Mouse (Mus musculus): ENCODE data around the gene Bpgm.

The Bpgm gene

DNA sequence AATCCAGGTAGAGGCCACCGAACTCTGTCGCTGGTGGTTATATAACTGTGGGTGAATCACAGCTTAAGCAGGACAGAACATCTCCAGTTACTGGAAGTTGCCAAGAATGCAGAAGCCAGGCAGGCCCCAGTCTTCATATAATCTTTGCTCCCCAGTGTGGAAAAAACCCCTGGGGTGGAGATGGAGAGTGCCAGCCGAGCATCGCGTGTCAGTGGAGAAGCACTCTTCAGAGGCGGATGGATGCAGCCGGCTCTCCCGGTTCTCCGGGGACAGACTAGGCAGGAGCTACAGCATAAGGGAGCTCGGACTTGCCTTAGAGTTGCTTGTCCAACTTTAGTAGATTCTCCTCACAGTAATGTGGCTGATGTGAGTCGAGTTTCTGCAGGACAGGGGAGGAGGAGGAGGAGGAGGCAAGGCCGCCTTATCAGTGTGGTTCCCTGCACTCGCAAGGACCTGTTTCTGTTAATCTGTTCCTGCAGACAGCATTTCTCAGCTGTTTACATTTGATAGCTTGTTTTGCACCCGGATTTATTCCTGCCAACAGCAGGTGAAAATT, 10.1 kb downstream of the Bpgm start:
- DNase-seq: no peak

DNA sequence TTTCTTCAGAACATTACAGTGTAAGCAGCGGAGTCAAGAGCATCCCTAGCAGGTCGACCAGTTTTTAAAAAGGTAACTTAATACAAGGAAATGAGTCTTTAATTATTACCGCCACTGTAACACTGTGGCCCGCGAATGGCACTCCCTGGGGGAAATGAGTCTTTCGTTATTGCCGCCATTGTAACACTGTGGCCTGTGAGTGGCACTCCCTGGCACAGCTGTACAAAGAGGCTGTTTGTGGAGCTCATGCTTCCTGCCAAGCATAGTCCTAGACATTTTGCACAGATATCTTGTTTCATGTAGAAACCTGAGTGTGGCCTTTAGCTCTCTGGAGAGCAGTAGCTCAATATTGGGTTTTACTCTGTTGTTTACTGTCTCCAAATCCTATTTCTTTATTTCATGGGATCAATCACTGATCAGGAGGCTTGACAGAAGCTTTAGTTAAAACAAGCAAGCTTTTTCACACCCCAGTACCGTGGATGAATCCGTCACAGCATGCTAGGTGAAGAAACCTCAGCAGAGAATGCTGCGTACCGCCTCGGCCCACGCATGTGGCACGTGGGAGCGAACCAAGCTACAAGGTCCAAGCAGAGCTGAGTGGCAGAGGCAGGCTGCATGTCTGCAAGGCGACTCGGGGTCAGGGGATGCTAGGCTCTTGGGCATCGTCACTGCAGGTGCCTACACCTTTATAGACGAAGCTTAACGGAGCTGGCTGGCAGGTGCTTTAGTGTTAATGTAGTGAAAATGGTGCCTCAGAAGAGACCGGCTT, 17.5 kb downstream of the Bpgm start:
- peak in 1 of 2 experiments; percentile 39 for DNase-seq

DNA sequence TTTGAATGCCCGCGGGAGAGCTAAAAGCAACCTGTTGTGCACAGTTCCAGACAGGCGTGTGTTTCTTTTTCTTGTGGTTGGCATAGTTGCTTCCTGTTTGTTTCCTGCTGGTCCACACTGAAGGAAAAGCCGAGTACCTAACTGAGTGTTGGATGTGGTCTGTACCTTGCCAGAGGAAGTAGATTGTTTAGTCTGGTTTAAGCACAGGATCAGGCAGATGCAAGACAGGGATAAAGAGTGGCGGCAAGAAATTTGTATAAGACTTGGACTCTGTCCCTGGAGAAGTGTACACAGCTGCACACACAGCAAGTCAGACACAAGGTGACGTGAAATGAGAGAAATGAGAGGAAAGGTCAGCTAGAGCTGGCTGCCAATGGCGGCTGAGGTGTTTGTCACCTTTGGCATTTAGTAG, 19.1 kb downstream of the Bpgm start:
- peak in 1 of 2 experiments; percentile 34 for DNase-seq

GRCm38 (mm10) chr6:34497991-34498625, 22.1 kb downstream of the Bpgm start:
- no peak for DNase-seq

DNA sequence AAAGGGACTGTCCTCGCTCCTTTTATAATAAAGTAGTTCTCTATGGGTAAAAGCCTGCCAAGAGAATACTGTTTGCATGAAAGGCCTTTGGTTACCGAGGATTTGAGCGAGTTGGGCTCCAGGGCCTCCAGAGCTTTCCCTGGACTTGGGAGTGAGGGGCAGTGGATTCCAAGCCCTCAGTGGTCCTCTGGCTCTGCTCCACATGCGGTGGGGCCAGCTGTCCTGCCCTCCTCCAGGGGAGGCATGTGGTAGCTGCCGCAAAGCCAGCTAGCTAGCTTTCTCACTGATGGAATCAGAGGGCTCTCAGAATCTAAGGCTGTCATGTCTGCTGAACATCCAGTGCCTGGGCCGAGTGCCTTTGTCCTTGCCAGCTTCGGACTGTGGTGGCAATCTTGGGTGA, 26.3 kb downstream of the Bpgm start:
- DNase-seq: no peak

- no peak for DNase-seq
Observed at GRCm38 (mm10) chr6:34505957-34506356, 29.9 kb downstream of the Bpgm start.

- DNase-seq: no peak
Observed at GRCm38 (mm10) chr6:34507581-34507980, 31.6 kb downstream of the Bpgm start.

GRCm38 (mm10) chr6:34508016-34508415, 32.0 kb downstream of the Bpgm start:
- no peak for DNase-seq

DNA sequence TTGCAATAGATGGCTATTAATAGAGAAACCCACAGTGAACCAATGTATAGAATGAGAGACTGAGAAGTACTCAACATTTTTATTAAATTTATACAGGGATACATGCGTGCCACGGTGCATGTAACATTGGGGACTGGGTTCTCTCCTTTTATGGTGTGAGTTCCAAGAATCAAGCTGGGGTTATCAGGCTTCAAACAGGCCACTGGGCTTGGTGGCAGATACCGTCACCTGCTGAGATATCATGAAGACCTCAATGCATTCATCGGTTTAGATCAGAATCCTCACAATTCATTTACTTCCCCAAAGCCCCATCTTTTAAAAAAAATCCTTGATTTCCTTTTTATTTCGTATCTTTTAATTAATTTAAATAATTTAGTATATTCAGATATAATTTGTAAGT, 34.3 kb downstream of the Bpgm start:
- DNase-seq: no peak

DNA sequence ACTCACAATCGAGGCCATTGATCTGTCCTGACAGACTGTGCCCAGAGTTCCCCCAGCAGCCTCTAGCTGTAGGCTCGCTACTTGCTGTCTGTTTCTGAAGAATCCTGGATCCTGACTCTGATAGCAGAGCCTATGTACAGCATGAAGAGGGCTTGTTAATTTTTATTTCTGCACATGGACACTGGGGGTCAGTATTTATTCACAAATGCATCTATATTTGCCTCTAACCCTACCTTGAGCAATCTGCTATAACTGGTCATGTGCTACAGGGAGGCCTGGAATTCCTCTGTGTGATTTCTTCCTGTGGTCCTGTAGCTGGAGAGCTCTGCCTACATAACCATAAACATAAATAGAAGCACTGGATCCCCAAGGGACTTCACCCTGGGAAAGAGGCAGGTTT, 35.4 kb downstream of the Bpgm start:
- DNase-seq: no peak

- no peak for DNase-seq
Observed at GRCm38 (mm10) chr6:34512741-34513140, 36.7 kb downstream of the Bpgm start.

- peak; percentile 48 to 53 for DNase-seq
Observed at GRCm38 (mm10) chr6:34514655-34515054, 38.6 kb downstream of the Bpgm start.

GRCm38 (mm10) chr6:34515098-34515782, 39.2 kb downstream of the Bpgm start:
- DNase-seq: peak in 1 of 2 experiments; percentile 31

DNA sequence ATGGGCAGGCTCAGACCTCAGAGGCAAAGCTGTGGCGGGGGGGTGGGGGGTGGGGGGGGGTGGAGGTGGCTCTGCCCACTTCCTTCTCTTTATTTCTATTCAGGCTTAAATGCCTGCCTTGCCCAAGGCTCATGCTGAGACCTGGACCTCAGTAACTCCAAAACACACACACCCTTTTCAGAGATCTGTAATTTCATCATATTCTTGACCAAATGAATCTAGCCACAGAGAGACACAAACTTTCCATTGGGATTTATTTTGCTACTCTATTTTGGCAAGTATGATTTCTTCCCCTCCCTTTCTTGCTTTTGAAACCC, 39.7 kb downstream of the Bpgm start:
- DNase-seq: no peak

GRCm38 (mm10) chr6:34517750-34518149, 41.7 kb downstream of the Bpgm start:
- DNase-seq: no peak

DNA sequence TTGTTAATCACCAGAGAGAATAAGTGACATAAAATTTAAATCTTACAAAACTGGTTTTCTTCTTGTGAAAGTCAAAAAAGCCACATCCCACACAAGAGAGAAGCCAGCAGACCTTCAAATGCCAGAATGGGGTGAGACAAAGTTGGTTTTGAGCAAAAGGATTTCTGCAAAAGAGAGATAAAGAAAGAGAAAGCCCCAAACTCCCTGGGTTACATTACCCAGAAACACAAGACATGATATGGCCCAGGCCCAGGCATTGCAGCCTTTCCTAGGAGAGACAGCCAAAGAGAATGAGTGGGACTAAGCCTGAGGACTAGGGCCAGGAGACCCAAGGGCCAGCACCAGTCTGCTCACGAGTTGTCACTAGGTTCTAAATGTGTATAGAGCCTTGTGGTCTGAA, 43.1 kb downstream of the Bpgm start:
- no peak for DNase-seq

DNA sequence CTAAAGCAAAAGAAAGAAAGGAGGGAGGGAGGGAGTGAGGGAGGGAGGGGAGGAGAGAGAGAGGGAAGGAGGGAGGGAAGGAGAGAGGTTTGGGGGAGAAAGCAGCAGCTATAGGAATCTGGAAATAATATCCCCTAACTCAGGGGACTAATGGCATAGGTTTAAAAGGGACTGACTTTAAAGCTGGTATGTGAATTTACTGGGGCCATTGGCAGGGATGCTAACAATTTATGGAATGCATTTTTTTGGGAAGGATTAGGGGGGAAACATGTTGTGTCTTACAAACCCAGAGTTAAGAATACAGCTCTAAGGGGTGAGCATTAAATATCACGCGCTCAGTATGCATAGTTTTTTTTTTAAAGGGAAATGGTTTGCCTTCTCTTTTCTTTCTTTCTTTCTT, 44.5 kb downstream of the Bpgm start:
- no peak for DNase-seq

DNA sequence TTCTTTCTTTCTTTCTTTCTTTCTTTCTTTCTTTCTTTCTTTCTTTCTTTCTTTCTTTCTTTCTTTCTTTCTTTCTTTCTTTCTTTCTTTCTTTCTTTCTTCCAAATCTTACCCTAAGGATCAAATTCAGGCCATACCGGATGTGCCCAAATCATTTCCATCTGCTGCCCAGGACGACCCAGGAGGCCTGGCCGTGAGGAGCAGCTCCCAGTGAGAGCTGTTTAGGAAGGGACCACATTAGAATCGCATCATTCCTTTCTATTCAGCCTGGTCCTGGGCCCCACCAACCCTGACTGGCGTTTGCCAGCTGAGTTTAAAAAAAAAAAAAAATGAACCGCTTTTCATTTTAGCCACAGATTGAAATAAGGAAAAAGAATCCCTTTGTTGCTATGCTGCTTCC, 44.9 kb downstream of the Bpgm start:
- no peak for DNase-seq

GRCm38 (mm10) chr6:34523476-34523875, 47.5 kb downstream of the Bpgm start:
- no peak for DNase-seq

- no peak for DNase-seq
Observed at GRCm38 (mm10) chr6:34525499-34525924, 49.5 kb downstream of the Bpgm start.

GRCm38 (mm10) chr6:34525927-34526326, 49.9 kb downstream of the Bpgm start:
- DNase-seq: no peak

DNA sequence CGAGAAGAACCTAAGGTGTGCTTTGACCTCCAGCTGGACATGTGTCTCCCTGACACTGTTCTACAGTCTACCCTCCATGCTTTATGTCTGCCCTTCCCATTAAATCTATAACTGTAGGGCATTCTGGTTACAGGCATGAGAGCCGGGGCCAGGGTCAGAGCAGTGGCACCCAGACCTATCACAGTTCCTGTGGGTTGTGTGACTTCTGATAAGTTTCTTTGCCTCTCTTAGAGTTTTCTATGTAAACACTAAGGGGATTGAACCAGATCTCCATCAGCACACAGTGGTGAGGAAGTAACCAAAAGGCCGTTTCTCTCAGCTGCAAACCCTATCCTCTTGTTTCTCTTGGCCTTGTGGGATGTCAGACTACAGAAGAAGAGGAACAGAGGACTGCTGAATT, 50.4 kb downstream of the Bpgm start:
- DNase-seq: no peak

DNA sequence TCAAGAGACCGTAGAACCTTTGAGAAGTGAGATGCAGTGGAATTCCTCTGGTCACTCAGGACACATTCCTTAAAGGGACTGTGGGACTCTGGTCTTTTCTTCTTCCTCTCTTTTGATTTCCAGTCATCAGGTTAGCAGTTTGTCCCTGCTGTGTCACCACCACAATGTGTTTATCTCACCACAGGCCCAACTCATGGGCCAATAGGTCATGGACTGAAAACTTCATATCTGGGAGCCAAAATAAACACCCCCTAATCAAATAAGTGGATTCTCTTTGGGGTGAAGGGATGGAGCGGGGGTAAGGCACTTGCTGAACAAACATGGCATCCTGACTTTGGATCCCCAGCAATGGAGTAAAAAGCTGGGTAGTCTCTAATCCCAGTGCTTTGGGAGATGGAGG, 52.1 kb downstream of the Bpgm start:
- no peak for DNase-seq

DNA sequence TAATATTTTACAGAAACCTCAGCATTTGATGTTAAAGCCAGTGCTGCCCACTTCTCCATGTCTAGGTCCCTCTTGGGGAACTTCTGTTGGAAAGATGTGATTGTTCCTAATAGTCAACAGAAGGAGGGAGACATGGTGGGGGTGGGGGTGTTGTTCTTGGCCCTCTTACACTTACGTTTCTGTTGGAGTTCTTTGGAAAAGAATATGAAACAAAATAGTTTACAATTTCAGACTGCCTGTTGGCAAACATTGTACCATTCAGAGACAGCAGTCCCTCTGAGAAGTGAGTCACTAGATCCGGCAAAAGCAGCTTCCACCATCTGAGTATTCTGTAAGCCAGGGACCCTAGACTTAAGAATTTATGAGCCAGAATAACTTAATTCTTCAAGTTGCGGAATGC, 54.0 kb downstream of the Bpgm start:
- DNase-seq: no peak
